Mouse (Mus musculus) embryo, embryonic 9.5 days (tissue): ENCODE measurements around the gene Phactr2.
"Not testable (repeated sequence)": the region's sequence is repeated elsewhere in the genome, so short reads cannot be mapped to it uniquely, and the experiment has no call there.

Experiments used
- DNase-seq: peaks from one replicate; pipeline ENCODE4 v3.0.0-alpha.2; 2017; ENCODE audit errors: extremely low spot score

The Phactr2 gene

GRCm38 (mm10) chr10:13473833-13474567 is at the start of gene Phactr2:
Gene Phactr2, minus strand, starts transcription at chr10:13474412.
- DNase-seq = peak; percentile 66

- DNase-seq = no peak
These were observed 47.6 kb upstream of the Phactr2 start for GRCm38 (mm10) chr10:13521857-13522256.

GRCm38 (mm10) chr10:13502371-13502770 is 28.2 kb upstream of the Phactr2 start:
- DNase-seq = no peak

DNA sequence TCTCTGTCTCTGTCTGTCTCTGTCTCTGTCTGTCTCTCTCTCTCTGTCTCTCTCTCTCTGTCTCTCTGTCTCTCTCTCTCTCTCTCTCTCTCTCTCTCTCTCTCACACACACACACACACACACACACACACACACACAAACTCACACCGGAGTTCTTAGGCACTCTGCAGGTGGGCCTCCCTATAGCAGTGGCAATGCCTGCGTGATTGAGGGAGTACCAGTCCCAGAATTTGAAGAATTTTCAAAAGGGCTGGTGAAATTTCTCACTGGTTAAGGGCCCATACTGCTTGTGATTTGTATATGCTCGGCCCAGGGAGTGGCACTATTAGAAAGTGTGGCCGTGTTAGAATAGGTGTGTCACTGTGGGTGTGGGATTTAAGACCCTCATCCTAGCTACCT is 27.3 kb upstream of the Phactr2 start:
- DNase-seq = not testable (repeated sequence)

- peak; percentile 86 for DNase-seq
These were observed 26.8 kb upstream of the Phactr2 start for GRCm38 (mm10) chr10:13500938-13501496.

GRCm38 (mm10) chr10:13500473-13500872 is 26.3 kb upstream of the Phactr2 start:
- no peak for DNase-seq

DNA sequence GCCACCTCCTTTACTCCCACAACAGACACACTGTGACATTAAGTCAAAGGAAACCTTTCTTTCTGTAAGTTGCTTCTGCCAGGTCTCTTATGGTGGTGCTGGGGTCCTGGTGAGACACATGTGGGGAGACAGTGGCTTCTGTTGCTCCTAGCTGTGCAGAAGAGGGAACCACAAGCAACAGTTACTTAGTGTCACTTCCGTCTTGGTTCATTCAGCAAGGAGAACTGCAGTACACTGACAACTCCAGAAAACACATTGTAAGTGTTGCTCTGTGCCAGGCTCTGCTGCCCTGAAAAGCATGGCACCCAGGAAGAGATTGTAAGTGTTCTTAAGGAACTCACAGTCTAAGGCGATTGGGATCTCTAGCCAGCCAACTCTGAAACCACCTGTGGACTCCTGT is 25.1 kb upstream of the Phactr2 start, which contains the start of gene Fuca2:
Gene Fuca2, plus strand, starts transcription at position 210 of the 400 bp plus-strand sequence.
- DNase-seq = no peak

GRCm38 (mm10) chr10:13496315-13496714 is 22.1 kb upstream of the Phactr2 start:
- no peak for DNase-seq

DNA sequence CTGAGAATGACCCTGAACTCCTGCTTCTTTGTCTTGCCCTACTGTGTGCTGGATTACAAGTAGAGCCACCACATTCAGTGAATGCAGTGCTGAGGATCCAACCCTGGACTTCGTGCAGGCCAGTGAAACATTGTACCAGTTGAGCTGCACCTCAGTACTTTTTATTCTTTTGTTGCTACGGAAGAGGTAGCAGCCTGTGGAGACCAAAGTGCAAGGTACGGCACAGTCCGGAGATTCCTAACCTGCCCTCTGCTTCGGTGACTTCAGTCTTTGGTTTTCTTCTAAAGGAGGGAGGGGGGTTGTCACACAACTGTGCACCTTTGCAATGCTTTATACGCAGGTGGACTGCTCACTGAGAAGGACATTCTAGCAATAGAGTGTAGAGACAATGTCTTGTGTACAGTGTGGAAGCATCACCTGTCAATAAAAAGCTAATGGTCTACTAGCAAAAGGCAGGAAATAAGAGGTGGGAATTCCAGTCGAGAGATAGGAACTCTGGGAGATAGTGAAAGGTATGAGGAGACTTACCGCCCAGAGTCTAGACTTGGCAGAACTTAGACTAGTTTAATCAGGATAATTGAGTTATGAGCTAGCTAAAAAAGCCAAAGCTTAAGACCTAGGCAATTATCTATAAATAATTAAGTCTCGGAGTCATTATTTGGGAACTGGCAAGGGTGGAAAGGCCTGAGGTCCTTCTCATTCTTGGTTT is 19.9 kb upstream of the Phactr2 start:
- DNase-seq = no peak

DNA sequence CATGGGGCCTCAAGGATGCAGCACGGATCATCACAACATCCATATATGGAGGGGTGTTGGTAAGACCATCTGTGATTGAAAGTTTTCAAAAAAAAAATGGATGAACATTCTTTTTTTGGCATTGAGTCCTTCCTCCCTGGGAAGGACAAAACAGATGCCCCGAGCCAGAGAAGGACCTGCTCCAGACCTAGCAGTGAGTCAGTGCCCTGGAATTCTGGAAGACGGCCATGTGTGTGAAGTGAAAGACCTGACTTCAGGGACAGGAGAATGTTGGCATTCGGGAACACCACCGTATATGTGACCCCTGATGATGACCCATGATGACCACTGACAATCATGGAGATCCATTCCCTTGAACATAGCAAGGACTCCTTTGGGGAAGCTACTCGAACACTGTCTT is 15.5 kb upstream of the Phactr2 start:
- DNase-seq = no peak

GRCm38 (mm10) chr10:13485958-13486357 is 11.7 kb upstream of the Phactr2 start:
- DNase-seq = no peak

DNA sequence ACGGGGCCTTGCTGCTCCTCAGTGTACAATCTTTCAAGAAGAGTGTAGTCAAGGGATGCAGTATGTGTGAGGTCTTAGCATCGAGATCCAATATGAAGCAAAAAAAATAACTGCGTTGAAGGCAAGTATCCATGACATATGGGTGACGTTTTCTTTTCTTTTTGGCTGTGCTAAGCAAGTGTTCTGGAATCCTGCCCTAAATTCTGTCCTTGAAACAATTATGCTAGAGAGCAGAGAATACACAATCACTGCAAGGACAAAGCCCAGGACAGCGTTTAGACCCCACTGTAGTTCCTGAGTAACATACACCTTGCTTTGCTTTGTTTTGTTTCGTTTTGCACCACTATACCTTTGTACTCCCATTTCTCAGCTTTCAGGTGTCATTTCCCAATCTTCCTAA is 5.1 kb upstream of the Phactr2 start:
- DNase-seq = no peak

GRCm38 (mm10) chr10:13475121-13475520 is 909 bp upstream of the Phactr2 start:
- DNase-seq = no peak

DNA sequence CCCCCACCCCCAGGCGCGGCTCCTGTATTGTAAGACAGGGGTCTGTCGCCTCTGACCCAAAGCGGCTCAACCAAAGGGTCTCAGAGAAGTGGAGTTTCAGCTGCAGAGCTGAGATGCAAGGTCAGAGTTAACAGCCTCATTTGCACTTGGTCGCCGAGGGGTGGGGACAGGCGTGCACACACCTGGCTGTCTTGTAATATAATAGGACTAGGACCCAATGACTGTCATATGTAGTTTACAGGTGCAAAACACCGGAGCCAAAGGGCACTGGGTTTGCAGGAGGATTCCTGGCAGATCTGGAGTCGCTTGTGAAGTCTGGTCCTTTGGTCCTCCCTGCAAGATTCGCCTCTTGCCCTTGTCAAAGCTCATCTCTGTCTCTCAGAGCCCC is 350 bp upstream of the Phactr2 start:
- DNase-seq = no peak

- DNase-seq = peak; percentile 19
These were observed 852 bp downstream of the Phactr2 start for GRCm38 (mm10) chr10:13473287-13473832.

DNA sequence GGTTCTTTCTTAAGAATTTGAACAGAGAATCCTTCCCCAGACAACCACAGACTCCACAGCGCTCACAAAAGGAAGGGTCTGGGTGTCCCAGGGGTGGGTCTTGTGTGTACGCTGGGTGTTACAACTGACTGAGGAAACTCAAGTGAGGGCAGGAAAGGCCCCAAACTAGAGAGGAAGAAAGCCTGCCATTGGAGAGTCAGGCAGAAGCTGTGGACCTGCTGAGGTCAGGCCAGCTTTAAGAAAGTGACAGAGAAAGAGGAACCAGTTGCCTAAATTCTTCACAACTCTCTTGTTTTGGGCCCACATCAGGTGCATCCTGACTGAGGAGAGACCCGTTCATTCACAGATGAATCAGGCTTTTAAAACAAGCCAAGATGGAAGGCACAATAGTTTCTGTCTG is 4.0 kb downstream of the Phactr2 start:
- DNase-seq = no peak

- DNase-seq = not testable (repeated sequence)
These were observed 6.1 kb downstream of the Phactr2 start for GRCm38 (mm10) chr10:13468025-13468529.

DNA sequence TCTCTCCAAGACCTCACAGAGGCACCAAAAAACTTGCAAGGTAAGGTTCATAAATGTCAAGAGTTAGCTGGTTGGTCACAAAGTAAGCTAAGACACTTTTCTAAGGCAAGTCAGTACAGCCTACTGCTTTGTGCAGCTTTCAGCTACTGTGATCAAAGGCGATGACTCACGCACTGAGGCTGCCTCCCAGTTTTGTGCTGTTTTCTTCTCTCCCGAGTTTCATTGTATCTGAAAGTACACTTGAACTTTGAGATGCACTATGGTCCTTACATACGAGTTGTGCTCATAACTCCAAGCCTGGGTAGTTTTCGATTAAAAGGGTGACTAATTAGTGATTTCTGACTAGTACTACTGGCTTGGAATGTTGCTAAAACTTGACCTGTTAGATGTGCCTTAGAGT is 7.3 kb downstream of the Phactr2 start:
- DNase-seq = no peak

DNA sequence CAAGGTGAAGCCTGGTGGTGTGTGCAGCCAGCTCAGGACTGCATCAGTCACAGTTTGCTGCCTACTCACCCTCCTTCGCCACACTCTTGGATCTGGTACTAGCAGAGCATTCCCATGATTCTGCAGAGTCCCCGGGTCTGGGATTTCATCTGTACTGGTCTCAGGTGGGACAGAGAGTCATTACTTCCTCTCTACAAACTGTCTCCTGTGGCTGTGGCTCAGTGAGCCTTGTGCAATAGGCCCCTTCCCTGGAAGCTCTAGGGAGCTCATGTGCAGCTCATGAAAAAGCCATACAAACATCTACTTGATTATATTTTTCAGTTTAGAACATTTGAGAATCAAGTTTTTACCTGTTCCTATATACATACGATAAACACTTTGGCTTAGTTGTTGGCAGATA is 9.9 kb downstream of the Phactr2 start:
- not testable (repeated sequence) for DNase-seq

- no peak for DNase-seq
These were observed 20.8 kb downstream of the Phactr2 start for GRCm38 (mm10) chr10:13453200-13453990.

GRCm38 (mm10) chr10:13451640-13452039 is 22.6 kb downstream of the Phactr2 start:
- DNase-seq = no peak
